Mouse (Mus musculus): ENCODE data around the gene Gm15127.
"Not testable (repeated sequence)": the region's sequence is repeated elsewhere in the genome, so short reads cannot be mapped to it uniquely, and the experiment has no call there.

DNA sequence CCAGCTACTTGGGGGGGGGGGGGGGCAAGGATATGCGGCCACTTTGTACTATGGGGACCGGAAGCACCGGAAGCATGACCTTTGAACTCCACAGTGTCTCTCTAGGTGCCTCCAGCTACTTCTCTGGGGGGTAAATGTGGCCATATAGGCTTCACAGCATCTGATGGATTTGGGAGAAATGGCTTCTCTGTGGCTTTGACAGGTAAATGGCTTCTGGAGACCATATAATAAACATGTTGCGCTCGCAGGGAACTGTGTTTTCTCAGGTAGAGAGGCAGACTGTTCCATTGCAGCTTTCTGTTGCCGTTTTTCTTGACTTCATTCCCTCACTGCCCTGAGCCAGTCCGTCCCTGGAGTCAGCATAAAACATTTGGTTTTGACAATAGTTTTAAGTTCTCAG is 48.3 kb upstream of the Gm15127 start, which contains the start of gene Gm8334:
- not testable (repeated sequence) for TF ChIP-seq CTCF (IDR thresholded peaks at IDR 0.05; ENCODE audit: borderline replicate concordance, insufficient read depth, low read length); POLR2A (IDR thresholded peaks at IDR 0.05; ENCODE audit: low read depth, low read length)
